Mouse (Mus musculus) urinary bladder, postnatal 36 days (tissue): ENCODE data around the gene Hba-a1.
"Not testable (repeated sequence)": the region's sequence is repeated elsewhere in the genome, so short reads cannot be mapped to it uniquely, and the experiment has no call there.

ENCODE experiments used
- DNase-seq, 2 experiments: peaks; one replicate each; pipeline ENCODE4 v3.0.0; 2022; ENCODE audit warnings: low spot score in 2 of 2, mixed read lengths in 1 of 2

Gene Hba-a1

DNA sequence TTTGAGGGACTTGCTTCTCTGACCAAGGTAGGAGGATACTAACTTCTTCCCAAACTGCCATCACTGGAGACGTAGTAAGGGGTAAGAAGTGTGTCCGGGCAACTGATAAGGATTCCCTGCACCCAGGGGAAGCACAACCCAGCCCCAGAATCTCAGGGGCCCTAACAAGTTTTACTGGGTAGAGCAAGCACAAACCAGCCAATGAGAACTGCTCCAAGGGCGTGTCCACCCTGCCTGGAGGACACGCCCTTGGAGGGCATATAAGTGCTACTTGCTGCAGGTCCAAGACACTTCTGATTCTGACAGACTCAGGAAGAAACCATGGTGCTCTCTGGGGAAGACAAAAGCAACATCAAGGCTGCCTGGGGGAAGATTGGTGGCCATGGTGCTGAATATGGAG, 12.9 kb downstream of the Hba-a1 start, which contains the start of gene Hba-a2:
Hba-a2 (plus strand) TSS at position 287 of the 400 bp plus-strand sequence.
- DNase-seq = not testable (repeated sequence)

DNA sequence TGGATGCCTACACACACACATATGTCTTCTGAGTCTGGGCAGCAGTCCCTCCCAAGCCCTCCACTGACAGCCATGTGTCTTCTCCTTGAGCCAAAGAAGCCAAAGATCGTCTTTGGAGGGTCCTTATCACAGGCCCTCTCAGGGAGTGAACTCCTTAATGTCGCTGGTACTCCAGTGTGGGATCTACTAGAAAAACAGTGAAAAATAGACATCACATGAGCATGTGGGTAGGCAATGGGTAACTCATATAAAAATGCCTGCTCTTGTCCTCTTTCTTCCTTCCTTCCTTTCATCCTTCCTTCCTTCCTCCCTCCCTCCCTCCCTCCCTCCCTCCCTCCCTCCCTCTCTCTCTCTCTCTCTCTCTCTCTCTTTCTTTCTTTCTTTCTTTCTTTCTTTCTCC, 14.1 kb downstream of the Hba-a1 start:
- DNase-seq = not testable (repeated sequence)

DNA sequence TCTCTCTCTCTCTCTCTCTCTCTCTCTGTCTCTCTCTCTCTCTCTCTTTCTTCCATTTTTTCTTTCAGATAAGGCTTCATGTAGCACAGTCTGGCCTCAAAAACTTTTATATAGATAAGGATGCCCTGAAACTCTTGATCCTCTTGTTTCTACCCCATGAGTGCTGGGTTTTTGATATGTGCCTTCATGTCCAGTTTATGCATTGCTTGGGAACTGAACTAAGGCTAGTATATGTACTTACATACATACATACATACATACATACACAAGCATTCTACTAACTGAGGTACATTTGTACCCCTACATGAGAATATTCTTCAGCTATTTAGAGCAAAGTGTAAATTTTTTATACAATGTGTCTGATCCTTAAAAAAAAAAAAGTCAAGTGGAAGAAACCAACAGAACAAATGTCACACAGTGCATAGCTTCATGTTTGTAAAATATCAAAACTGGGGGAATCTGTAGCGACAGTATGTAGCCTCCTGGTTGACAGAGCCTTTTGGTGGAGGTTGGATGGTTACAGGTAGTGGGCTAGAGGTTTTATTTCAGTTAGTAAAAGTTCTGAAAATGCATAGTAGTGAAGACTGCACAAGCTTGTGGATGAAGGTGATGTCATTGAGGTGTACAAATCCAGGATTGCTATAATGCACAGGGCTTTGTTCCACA, 14.7 kb downstream of the Hba-a1 start:
- DNase-seq = no peak

DNA sequence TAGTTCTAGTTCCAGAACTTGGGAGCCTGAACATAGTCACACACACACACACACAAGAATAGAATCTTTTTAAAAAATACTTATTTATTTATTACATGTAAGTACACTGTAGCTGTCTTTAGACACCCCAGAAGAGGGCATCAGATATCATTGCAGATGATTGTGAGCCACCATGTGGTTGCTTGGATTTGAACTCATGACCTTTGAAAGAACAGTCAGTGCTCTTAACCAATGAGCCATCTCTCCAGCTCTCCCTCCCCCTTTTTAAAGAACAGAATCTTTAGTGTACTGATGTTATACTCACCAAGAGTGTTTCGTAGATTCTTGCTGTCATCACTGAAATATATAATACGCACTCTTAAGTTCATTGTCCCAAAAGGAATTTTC, 15.2 kb downstream of the Hba-a1 start:
- no peak for DNase-seq

DNA sequence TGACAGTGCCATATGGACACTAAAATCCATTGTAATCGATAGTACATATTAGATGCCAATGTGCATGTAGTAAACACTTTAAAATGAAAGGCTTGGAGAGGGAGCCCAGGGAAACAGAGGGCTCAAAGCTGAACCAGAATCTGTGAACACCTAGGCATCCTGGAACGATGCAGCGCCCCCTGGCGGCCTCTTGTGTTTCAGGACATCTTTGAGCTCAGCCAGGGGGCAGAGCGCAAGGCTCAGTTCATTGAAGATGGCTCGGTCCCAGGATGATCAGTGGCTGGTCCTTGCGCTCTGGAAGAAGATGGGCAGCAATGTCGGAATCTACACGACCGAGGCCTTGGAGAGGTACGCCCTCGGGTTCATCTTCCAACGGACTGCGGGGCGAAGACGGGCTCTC, 16.6 kb downstream of the Hba-a1 start, which contains the start of gene Hbq1a:
Hbq1a (plus strand) TSS at position 205 of the 400 bp plus-strand sequence.
- peak; percentile 24 to 41 for DNase-seq

DNA sequence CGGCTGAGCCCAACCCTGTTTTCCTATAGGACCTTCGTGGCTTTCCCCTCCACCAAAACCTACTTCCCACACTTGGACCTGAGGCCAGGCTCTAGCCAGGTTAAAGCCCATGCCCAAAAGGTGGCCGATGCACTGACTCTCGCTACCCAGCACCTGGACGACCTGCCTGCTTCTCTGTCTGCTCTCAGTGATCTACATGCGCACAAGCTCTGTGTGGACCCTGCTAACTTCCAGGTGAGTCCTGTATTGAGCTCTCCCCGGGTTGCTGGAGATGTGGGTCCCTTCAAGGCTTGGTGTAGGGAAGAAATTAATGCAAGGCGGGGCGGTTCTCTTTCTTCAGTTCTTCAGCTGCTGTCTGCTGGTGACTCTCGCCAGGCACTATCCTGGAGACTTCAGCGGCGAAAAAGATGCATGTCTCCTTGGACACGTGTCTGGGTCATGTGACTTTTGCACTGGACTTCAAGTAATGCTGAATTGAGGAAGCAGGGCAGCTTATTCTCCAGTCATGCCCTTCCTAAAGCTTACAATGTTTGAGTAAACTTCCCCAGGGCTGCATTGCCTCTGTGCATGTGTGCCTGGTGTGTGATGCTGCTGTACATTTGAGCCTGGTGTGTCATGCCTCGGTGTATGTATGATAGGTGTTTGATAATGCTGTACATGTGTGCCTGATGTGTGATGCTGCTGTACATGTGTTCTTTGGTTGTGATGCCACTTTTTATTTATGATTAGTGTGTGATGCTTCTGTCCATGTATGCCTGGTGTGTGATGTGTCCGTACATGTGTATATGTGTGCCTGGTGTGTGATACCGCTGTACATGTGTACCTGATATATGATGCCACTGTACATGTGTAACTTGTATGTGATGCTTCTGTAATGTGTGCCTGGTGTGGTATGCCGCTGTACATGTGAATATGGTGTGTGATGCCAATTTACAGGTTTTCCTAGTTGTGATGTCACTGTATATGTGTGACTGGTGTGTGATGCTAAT, 17.3 kb downstream of the Hba-a1 start:
- DNase-seq = no peak

DNA sequence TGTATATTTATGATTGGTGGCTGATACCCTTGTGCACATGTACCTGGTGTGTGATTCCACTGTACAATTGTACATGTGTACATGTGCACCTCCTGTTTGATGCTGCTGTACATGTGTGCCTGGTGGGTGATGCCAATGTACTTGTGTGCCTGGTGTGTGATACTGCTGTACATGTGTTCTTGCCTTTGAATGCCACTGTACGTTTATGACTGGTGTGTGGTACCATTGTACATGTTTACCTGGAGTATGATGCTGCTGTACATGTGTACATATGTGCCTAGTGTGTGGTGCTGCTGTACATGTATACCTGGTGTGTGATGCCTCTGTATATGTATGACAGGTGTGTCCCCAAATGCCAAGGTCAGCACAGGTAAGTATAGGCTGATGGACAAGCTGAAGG, 18.2 kb downstream of the Hba-a1 start:
- DNase-seq = no peak

DNA sequence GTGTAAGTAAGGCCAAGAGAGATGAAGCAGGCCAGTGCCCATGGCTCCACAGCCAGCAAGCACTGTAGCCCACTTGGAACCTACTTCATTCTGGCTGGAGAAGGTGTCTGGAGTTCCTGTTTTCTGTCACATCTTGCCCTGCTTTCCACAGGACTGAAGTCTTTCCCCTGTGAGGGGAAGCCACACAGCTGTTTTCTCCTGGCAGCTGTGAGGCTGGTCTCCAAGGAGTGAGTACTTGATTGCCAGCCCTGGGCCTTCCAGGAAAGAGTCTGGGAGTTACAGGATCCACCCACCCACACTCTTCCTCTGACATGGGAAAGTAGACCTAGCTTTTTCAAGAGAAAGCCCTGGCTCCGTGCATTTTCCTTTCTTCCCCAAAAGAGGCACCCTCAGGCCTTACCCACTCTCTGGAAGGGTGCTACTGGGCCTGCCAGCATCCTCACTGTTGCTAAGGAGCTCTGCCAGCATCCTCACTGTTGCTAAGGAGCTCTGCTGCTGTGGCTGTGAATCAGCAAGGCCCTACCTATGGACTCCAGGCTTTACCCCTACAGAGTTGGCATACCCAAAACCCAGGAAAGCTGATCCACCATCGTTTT, 19.6 kb downstream of the Hba-a1 start:
- no peak for DNase-seq

DNA sequence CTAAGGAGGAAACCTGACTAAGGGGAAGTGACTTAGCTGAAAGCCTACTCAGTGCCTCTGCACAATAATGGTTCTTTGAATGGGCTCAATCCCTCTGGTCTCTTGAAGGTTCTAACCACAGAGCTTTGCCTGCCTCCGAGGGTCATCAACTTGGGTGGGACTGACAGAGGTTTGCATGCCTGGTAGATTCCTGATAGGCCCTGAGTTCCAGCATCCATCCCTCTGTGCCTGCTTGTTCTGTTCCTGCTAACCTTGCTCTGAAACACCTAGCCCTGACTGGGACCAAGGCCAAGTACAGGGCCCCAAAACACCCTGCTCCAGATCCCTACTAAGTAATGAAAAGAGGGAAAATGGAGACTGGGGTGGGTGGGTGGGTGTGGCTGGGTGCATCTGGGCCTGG, 20.1 kb downstream of the Hba-a1 start:
- no peak for DNase-seq

DNA sequence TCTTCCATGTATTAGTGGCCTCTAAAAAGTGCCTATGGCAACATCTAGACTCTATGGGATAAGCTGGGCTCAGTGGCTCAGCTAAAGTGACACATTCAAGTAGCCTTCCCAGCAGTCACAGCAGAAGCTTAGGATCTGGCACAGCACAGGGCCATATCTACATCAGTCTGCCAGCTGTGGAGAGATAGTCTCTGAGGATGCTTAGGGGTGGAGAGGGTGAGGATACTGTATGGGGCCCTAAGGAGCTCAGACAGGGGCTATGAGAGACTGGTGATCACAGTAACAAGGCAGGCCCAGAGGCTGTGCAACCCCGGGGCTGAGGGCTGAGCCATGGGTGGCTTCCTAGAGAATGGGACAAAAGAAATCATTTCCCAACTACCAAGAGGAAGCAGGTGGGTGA, 23.7 kb downstream of the Hba-a1 start:
- DNase-seq = no peak

DNA sequence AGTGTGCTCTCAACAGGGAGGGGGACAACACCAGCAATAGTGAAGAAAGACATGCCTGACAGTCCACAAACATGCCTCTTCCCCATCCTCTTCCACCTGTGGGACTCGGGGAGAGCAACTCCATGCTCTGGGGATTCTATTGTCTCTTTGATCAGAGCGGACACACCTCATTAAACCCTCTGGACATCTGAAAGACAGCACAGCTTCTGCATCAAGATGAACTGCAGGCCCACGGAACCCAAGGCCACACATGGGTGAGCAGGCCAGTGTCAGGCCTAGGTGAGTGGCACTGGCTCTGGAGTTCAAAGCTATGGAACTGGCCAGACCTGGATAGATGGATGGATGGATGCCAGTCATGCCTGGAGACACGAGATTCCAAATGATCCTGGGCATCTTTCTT, 26.1 kb downstream of the Hba-a1 start:
- DNase-seq = no peak

DNA sequence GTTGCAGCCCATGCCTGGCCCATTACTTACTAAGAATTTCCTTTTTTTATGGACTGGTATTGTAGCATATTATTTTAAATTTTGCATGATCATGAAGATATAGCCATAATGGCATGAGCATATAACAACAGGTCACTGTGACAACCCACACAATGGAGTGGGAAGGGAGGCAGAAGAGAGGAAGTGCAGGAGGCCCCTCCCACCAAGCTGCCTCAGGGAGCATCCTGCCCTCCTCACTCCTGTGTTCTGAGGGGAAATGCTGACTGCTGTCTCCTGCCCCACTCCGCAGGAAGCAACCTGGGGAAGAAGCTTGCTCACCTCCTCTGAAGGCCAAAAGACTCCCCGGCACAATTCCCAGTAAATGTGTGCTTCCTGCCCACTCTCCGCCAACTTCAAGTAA, 26.6 kb downstream of the Hba-a1 start:
- DNase-seq = no peak

DNA sequence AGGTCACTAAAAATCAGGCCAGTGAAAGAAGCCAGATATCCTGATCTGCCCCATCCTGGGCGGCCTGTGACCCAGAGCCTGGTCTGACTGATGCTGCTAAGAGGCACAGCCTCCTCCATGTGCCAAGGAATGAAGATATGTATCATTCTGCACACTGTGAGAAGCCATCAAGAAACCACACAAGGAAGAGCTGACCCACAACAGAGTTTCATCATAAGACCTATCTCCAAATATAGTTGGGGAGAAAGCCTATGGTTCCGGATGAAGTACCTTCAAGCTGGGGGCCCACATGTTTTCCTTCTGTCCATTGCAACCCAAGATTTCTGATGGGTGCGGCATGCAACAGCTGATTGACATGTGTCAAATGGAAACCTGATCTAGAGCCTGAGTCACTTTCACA, 32.7 kb downstream of the Hba-a1 start:
- DNase-seq = no peak

DNA sequence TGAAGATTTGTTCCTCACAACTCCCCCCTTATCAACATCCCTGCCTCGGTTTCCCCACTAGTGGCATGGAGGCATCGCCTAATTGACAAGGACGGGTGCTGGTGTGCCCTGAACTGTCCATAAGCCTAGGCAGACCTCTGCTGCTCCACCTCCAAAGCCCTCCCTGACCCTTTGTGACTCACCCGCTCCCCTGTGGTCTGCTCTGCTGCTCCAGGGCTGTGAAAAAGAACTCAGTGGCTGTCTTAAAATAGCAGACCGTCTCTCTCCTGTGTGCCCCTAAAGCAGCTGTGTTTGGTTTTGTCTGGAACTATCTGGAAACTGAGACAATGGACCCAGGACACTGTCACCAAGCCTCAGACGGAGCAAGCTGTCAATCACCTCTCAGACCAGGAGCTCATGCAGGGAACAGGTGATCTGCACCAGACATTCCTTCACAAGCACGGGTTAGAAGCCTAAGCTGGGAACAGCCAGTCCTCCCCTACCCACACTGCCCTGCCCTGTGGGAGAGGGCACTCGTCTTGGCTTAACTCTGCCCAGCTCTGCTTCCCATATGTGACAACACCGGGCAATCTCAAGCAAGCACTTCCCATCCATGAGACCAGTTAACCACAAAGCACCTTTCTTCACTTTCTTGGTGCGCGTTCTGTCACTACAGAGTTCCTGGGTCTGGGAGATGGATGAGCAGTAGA, 37.3 kb downstream of the Hba-a1 start:
- no peak for DNase-seq

DNA sequence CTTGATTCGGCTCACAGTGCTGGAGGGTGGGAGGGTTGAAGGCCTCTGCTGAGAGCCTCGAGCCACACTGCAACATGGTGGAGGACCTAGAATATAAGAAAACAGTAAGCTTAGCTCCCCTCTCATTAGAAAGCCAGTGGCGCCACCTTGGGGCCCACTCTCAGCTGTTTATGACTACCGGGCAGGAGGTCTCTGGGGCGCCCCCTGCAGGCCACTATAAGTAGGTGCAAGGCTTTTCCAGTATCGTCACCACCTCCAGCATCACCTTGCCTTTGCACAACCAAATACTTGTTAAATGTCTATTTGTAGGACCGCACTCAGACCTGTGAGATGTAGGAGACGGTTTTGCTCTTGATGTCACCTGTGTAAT, 37.9 kb downstream of the Hba-a1 start:
- peak in 1 of 2 experiments; percentile 50 for DNase-seq

DNA sequence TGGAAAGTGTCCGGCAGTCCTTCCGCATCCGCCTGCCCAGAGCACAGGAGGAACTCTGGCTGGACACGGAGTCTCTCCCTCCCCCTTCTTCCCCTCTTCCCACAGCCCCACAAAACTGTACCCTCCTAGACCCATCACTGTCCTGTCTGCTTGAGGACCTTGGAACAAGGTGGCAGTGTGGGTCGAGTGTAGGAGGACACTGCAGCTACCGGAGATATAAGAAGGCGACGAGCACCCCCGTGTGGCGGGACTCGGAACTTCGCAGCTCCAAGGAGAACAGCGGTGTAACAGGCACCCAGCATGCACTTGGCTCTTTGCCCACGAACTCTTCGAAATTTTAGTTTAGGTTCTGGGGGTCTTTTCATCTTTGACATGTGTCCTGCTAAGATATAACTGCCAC, 41.3 kb downstream of the Hba-a1 start:
- DNase-seq = peak; percentile 78 to 85

DNA sequence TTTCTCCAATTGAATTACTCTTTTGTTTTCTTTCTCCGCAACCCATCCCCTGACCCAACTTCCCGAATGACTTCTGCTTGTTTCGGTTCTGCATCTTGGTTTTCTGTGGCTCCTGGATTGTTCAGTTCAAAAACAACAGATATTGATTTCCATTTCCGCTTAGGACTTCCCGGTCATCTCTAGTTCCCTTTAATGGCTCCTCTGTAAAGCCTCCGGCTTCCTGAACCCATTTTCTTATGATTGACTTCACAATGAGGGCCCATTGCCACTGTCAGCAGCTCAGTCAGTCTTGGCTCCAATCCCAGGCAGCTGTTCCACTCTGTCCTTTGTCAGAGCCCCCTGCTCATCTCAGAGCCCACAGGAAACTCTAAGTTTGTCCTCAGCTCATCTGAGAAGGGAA, 47.8 kb downstream of the Hba-a1 start:
- no peak for DNase-seq

DNA sequence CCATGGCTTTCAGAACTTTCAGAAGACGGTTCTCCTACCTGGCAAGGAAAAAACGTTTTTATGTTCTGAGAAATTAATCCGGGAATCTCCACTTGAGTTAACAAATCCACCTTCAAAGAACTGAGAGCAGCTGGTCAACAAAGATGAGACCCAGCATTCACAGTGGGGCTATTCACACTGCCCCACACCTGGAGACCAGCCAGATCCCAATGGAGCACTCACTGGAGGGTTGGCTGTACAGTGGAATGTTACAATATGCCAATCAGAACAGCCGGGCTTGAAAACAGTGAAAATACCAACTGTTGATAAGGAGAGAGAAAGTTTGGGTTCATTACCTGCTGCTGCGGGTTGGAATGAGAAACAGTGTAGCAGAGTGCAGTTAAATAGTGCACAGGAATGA, 48.5 kb downstream of the Hba-a1 start:
- no peak for DNase-seq

DNA sequence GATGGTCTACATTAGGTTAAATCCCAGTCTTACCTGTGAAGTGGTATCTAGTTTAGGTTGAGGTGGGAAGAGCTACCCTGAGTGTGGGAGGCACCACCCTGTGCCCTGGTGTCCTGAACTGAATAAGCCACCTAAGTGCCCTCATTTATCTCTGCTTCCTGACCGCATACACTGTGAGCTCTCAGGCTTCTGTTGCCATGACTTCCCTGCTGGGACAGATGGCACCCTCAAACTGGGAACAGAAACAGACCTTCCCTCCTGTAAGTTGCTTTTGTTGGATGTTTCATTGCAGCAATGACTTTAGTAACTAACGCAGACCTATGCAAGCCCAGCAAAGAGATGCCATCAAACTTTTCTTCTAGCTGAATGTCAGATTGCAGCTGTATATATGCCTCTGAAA, 49.9 kb downstream of the Hba-a1 start:
- no peak for DNase-seq
